Mouse (Mus musculus) heart, embryonic 12.5 days (tissue): ENCODE results near the gene Ehd1. TPM values are rescaled to one million over a fixed set of nuclear protein-coding genes. Genes with fewer than 3 reads are reported as not detected.

Experiments
- ATAC-seq: fragments of 200-750 bp; cut with Nextera tagmentation; 2 replicates; pipeline ENCODE4 v1.8.0; 2017; ENCODE audit warnings: moderate TSS enrichment, moderate library complexity; ENCODE audit not compliant: insufficient number of reproducible peaks, low FRiP score
- H3K27ac ChIP-seq: fragments of 300-500 bp; sonication (generic); 2 replicates; pipeline ENCODE4 v1.5.1; 2016; ENCODE audit warnings: mild to moderate bottlenecking, moderate library complexity; ENCODE audit not compliant: poor library complexity, severe bottlenecking
- H3K27me3 ChIP-seq: fragments of 300-500 bp; sonication (generic); replicated peaks from 2 replicates; pipeline ENCODE4 v1.6.1; 2016; ENCODE audit warnings: mild to moderate bottlenecking, moderate library complexity
- H3K36me3 ChIP-seq: fragments of 300-500 bp; sonication (generic); 2 replicates; pipeline ENCODE4 v1.6.1; 2016; ENCODE audit warnings: mild to moderate bottlenecking, moderate library complexity
- H3K4me1 ChIP-seq: fragments of 300-500 bp; sonication (generic); replicated peaks from 2 replicates; pipeline ENCODE4 v1.6.1; 2016; ENCODE audit warnings: mild to moderate bottlenecking
- H3K4me2 ChIP-seq: fragments of 300-500 bp; sonication (generic); 2 replicates; pipeline ENCODE4 v1.6.1; 2016; ENCODE audit warnings: mild to moderate bottlenecking, moderate library complexity
- H3K4me3 ChIP-seq: fragments of 300-500 bp; sonication (generic); 2 replicates; pipeline ENCODE4 v1.5.1; 2016; ENCODE audit warnings: mild to moderate bottlenecking
- H3K9ac ChIP-seq: fragments of 300-500 bp; sonication (generic); 2 replicates; pipeline ENCODE4 v1.6.1; 2016; ENCODE audit warnings: mild to moderate bottlenecking, moderate library complexity
- H3K9me3 ChIP-seq: fragments of 300-500 bp; sonication (generic); replicated peaks from 2 replicates; pipeline ENCODE4 v1.6.1; 2016; ENCODE audit warnings: mild to moderate bottlenecking, moderate library complexity
- WGBS: fragments of 180-500 bp; shearing (Covaris S2); methylation state at CpG from one replicate; pipeline ENCODE4 v1.1.7; 2016; 5-methylcytosine and 5-hydroxymethylcytosine counted together
- polyA plus RNA-seq: library from polyadenylated mRNA; unstranded; fragments of >200 nt; fragmentation: Nextera tagmentation; extraction: Ambion mirVana; gene quantifications from 2 replicates; pipeline ENCODE4 v1.2.1, GENCODE M21; 2016

Ehd1 gene
- polyA plus RNA-seq, 1 experiment from 2014 or later, result 88.7 TPM

GRCm38 (mm10) chr19:6291117-6291781 is 14.7 kb downstream of the Ehd1 start:
- Histone ChIP-seq H3K9me3 (no peaks in the 10 kb centered on the region), H3K27ac (peak overlapping the region; percentile 77), H3K9ac (peak overlapping the region; percentile 48; the same call in 1 of the 2 replicates), H3K27me3 (no peaks in the 10 kb centered on the region), H3K4me3 (no peak overlapping the region), H3K36me3 (peaks cover 63% of the 10 kb centered on the region), H3K4me1 (peaks cover 56% of the 10 kb centered on the region), H3K4me2 (peak overlapping the region; percentile 24)
- ATAC-seq, result peak; percentile 70
- 59% methylated on average over 10 of the region's 10 CpGs for WGBS

DNA sequence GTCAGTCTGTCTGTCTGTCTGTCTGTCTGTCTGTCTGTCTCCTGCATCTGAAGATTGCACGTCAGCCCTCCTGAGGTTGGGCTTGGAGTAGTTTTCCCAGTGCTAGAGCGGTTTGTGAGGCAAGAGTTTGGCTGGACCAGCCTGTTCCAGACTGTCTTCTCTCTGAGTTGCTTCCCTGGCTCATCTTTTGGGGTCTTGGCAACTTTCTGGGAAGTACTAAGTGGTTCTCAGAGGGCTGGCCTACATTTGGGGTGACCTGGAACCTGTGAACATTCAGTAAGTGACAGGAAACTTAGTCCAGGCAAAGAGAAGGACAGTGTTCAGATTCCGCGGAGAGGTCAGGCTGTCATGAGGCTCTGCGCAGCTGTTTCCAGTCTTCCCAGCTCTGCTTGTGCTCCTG is 15.7 kb downstream of the Ehd1 start:
- H3K36me3 ChIP-seq, result peaks cover 66% of the 10 kb centered on the region

DNA sequence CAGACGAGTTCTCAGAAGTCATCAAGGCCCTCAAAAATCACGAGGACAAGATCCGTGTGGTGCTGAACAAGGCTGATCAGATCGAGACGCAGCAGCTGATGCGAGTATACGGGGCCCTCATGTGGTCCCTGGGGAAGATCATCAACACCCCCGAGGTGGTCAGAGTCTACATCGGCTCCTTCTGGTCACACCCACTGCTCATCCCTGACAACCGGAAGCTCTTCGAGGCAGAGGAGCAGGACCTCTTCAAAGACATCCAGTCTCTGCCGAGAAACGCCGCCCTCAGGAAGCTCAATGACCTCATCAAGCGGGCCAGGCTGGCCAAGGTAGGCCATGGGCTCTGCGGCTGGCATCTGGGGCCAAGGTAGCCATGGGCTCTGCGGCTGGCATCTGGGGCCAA is 17.8 kb downstream of the Ehd1 start:
- H3K9me3 ChIP-seq, result no peaks in the 10 kb centered on the region
- no peaks in the 10 kb centered on the region for H3K27me3 ChIP-seq
- H3K9ac ChIP-seq, result no peak overlapping the region
- WGBS, result 87% methylated on average over 17 of the region's 17 CpGs
- no peak overlapping the region for H3K27ac ChIP-seq
- no peak overlapping the region for H3K4me3 ChIP-seq
- peaks cover 37% of the 10 kb centered on the region for H3K4me1 ChIP-seq
- no peak for ATAC-seq
- no peak overlapping the region for H3K4me2 ChIP-seq
- peaks cover 79% of the 10 kb centered on the region for H3K36me3 ChIP-seq

More for the DNA sequence above, 15.7 kb downstream of the Ehd1 start:
- no peak for ATAC-seq
- Histone ChIP-seq H3K4me2 (no peak overlapping the region), H3K4me1 (peaks cover 46% of the 10 kb centered on the region), H3K27me3 (no peaks in the 10 kb centered on the region), H3K4me3 (no peak overlapping the region), H3K27ac (no peak overlapping the region), H3K9ac (no peak overlapping the region), H3K9me3 (no peaks in the 10 kb centered on the region)
- 82% methylated on average over 5 of the region's 5 CpGs for WGBS

GRCm38 (mm10) chr19:6296551-6297210 is 20.2 kb downstream of the Ehd1 start:
- ATAC-seq, result peak; percentile 77
- H3K9ac ChIP-seq, result no peak overlapping the region
- 78% methylated on average over 5 of the region's 5 CpGs for WGBS

DNA sequence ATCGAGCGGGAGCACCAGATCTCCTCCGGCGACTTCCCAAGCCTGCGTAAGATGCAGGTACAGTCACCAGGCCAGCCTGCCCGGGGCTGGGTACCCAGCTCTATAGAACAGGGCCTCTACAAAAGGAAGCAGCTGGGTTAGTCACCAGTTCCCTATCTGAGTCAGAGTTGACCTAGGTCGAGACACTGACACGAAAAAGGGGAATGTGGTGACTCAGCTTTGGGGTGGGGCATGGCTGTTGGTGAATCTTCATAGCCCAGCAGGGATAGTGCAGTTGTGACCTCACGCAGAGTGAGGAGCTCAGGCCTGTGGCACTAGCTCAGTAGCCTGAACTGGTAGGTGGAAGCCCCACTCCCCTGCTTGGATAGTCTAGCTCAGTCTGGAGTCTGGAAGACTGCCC is 21.1 kb downstream of the Ehd1 start:
- Histone ChIP-seq H3K4me2 (no peak overlapping the region), H3K9me3 (no peaks in the 10 kb centered on the region), H3K27ac (peak overlapping the region; percentile 60), H3K36me3 (peaks cover 75% of the 10 kb centered on the region), H3K27me3 (no peaks in the 10 kb centered on the region), H3K4me1 (peaks cover 31% of the 10 kb centered on the region), H3K4me3 (no peak overlapping the region), H3K9ac (peak overlapping the region; percentile 3; the same call in 1 of the 2 replicates)
- WGBS, result 78% methylated on average over 9 of the region's 9 CpGs
- peak; percentile 82 for ATAC-seq

More at GRCm38 (mm10) chr19:6296551-6297210, 20.2 kb downstream of the Ehd1 start:
- H3K36me3 ChIP-seq, result peaks cover 78% of the 10 kb centered on the region
- H3K27me3 ChIP-seq, result no peaks in the 10 kb centered on the region
- H3K4me2 ChIP-seq, result peak overlapping the region; percentile 10; the same call in 1 of the 2 replicates
- H3K9me3 ChIP-seq, result no peaks in the 10 kb centered on the region
- H3K4me1 ChIP-seq, result peaks cover 32% of the 10 kb centered on the region
- H3K4me3 ChIP-seq, result no peak overlapping the region
- peak overlapping the region; percentile 74 for H3K27ac ChIP-seq

DNA sequence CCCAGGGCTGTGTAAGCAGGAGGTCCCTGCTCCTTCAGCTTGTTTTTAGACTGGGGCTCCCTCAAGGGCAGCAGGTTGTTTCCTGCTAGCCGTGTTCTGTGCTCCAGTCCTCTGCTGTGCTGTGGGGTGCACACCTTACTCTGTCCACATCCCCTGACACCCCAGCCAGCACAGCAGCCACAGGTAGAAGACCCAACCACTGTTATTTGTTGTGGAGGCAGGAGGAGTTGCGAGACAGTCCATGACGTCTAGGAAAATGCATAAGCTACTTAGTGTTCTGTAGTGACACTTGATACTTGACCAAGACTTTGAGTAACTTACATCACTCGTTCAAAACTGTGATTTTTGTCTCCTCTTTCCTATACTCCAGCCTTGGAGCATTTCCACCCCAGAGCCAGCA is 22.5 kb downstream of the Ehd1 start:
- no peak overlapping the region for H3K9ac ChIP-seq
- 68% methylated on average over 4 of the region's 4 CpGs for WGBS
- H3K27me3 ChIP-seq, result no peaks in the 10 kb centered on the region
- H3K9me3 ChIP-seq, result no peaks in the 10 kb centered on the region
- H3K4me2 ChIP-seq, result no peak overlapping the region
- ATAC-seq, result no peak
- H3K4me1 ChIP-seq, result peaks cover 43% of the 10 kb centered on the region
- H3K4me3 ChIP-seq, result no peak overlapping the region
- peaks cover 64% of the 10 kb centered on the region for H3K36me3 ChIP-seq
- peak overlapping the region; percentile 20; the same call in 1 of the 2 replicates for H3K27ac ChIP-seq

GRCm38 (mm10) chr19:6299450-6300267 is 23.1 kb downstream of the Ehd1 start:
- WGBS, result 73% methylated on average over 7 of the region's 7 CpGs
- ATAC-seq, result no peak
- Histone ChIP-seq H3K4me3 (no peak overlapping the region), H3K9me3 (no peaks in the 10 kb centered on the region), H3K27ac (peak overlapping the region; percentile 46; the same call in 1 of the 2 replicates), H3K36me3 (peaks cover 58% of the 10 kb centered on the region), H3K4me2 (peak overlapping the region; percentile 17; the same call in 1 of the 2 replicates), H3K9ac (no peak overlapping the region), H3K4me1 (peaks cover 50% of the 10 kb centered on the region), H3K27me3 (no peaks in the 10 kb centered on the region)

GRCm38 (mm10) chr19:6300402-6300841 is 23.9 kb downstream of the Ehd1 start:
- WGBS, result 52% methylated on average over 7 of the region's 7 CpGs
- no peak overlapping the region; the same call in 1 of the 2 replicates for H3K4me2 ChIP-seq
- ATAC-seq, result peak; percentile 40
- H3K4me3 ChIP-seq, result no peak overlapping the region
- peak overlapping the region; percentile 32; the same call in 1 of the 2 replicates for H3K9ac ChIP-seq
- H3K4me1 ChIP-seq, result peaks cover 50% of the 10 kb centered on the region
- no peaks in the 10 kb centered on the region for H3K9me3 ChIP-seq
- peaks cover 50% of the 10 kb centered on the region for H3K36me3 ChIP-seq
- H3K27ac ChIP-seq, result peak overlapping the region; percentile 46
- H3K27me3 ChIP-seq, result no peaks in the 10 kb centered on the region

GRCm38 (mm10) chr19:6302114-6302513 is 25.6 kb downstream of the Ehd1 start:
- no peak overlapping the region for H3K4me2 ChIP-seq
- H3K9ac ChIP-seq, result no peak overlapping the region
- H3K36me3 ChIP-seq, result peaks cover 33% of the 10 kb centered on the region
- H3K27ac ChIP-seq, result no peak overlapping the region
- no peak for ATAC-seq
- H3K4me3 ChIP-seq, result no peak overlapping the region
- no peaks in the 10 kb centered on the region for H3K27me3 ChIP-seq
- H3K9me3 ChIP-seq, result no peaks in the 10 kb centered on the region
- H3K4me1 ChIP-seq, result peaks cover 61% of the 10 kb centered on the region
- 89% methylated on average over 5 of the region's 5 CpGs for WGBS

GRCm38 (mm10) chr19:6302522-6302921 is 26.0 kb downstream of the Ehd1 start:
- H3K27ac ChIP-seq, result peak overlapping the region; percentile 39; the same call in 1 of the 2 replicates
- no peaks in the 10 kb centered on the region for H3K27me3 ChIP-seq
- H3K4me3 ChIP-seq, result no peak overlapping the region
- peaks cover 29% of the 10 kb centered on the region for H3K36me3 ChIP-seq
- no peaks in the 10 kb centered on the region for H3K9me3 ChIP-seq
- H3K9ac ChIP-seq, result no peak overlapping the region
- no peak overlapping the region for H3K4me2 ChIP-seq
- ATAC-seq, result no peak
- H3K4me1 ChIP-seq, result peaks cover 65% of the 10 kb centered on the region
- 34% methylated on average over 4 of the region's 4 CpGs for WGBS

GRCm38 (mm10) chr19:6303831-6304230 is 27.3 kb downstream of the Ehd1 start:
- peak overlapping the region; percentile 48; the same call in 1 of the 2 replicates for H3K27ac ChIP-seq
- peaks cover 72% of the 10 kb centered on the region for H3K4me1 ChIP-seq
- H3K9me3 ChIP-seq, result no peaks in the 10 kb centered on the region
- H3K36me3 ChIP-seq, result peaks cover 16% of the 10 kb centered on the region
- 55% methylated on average over 6 of the region's 6 CpGs for WGBS
- no peak overlapping the region for H3K4me3 ChIP-seq
- H3K27me3 ChIP-seq, result no peaks in the 10 kb centered on the region
- H3K9ac ChIP-seq, result peak overlapping the region; percentile 21; the same call in 1 of the 2 replicates
- no peak for ATAC-seq
- H3K4me2 ChIP-seq, result no peak overlapping the region
